Mouse (Mus musculus): ENCODE data around the gene Lrrc4b.

Gene Lrrc4b

DNA sequence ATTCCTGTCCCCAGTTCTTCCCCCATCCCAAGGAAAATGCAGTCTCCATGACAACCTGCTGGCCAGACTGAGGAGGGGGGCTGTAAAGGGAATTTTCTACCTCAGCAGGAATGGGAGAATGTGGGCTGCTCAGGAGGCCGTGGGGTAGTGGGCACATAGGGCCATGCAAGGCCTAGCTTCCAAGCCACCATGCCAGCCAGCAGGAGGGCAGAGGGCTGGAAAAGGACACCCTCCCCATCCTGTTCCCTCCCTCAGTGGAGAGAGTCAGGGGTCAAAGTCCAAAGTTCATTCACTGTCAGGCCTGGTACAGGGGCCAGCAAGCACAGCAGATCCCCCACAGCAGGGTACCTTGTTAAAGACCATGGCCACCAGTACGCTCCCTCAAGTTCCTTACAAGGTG lies 36.3 kb downstream of the Lrrc4b start, which contains the start of gene Aspdh:
Gene Aspdh, plus strand, starts transcription at position 281 of the 400 bp plus-strand sequence.
- peak; percentile 29 for DNase-seq

DNA sequence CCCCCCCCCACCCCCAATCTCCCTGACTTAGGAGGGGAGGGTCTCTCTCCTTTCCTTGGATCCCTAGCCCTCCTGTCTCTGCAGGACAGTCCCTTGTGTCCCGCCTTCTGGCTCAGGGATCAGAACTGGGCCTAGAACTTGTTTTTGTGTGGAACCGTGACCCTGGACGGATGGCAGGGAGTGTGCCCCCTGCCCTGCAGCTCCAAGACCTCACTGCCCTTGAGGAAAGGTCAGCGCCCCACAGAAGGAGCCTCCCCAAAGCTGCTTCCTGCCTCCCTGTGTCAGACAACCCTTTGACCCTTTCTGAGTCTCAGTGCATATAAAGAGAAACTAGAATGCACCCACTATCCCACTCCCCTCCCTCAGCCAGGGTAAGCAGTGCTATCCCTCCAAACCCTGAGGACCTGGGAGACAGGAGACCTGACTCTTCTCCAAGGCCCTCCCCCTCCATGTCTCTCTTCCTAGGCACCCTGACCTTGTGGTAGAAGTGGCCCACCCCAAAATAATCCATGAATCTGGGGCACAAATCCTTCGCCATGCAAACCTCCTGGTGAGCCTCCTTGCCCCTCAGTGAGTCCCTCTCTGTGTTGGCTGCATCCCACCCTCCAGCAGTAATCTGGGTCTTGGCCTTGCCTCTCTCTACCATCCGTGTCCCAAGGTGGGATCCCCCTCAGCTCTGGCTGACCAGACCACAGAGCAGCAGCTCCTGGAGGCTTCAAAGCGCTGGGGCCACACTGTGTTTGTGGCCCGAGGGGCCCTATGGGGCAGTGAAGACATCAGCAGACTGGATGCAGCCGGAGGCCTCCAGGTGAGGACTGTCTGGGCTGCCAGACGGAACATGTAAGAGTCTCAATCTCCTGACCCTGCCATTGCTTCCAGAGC lies 37.4 kb downstream of the Lrrc4b start:
- peak; percentile 32 for DNase-seq

DNA sequence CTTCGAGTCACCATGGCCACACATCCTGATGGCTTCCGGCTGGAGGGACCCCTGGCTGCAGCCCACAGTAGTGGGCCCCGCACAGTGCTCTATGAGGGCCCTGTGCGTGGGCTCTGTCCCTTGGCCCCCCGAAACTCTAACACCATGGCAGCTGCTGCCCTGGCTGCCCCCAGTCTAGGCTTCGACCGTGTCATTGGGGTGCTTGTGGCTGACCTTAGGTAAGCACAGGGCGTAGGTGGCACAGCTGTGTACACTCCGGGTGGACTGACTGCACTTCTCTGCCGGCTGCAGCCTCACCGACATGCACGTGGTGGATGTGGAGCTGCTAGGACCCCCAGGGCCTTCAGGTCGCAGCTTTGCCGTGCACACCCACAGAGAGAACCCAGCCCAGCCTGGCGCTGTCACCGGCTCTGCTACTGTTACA lies 38.1 kb downstream of the Lrrc4b start:
- peak; percentile 46 for DNase-seq

DNA sequence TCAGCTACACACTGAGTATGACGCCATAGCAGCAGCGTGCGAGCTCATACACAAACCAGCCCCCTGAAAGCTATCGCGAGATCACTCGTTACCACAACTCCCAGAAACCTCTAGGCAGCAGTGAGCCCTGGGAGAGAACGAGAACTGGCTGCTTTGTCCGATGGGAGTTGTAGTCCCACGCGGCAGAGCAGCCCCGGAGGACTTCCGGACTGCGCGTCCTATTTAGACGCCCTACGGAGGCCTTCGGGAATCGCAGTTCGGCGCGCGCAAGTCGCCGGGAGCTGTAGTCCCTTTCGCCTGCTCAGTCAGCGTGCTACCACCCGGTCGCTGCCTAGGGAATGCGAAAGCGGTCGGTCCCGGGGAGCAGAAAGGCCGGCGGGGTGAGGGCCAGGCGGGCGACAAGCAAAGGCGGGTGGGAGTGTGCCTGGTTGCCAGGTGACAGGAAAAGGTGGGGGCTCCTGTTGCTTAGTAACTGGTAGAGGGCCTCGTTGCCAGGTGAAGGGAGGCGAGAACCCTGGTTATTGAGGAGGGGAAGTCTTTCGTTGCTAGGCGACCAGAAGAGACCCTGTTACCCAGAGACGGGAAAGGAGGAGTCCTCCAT lies 39.1 kb downstream of the Lrrc4b start, which contains the start of gene Josd2:
Gene Josd2, plus strand, starts transcription at position 170 of the 601 bp plus-strand sequence.
- peak; percentile 99 for DNase-seq

DNA sequence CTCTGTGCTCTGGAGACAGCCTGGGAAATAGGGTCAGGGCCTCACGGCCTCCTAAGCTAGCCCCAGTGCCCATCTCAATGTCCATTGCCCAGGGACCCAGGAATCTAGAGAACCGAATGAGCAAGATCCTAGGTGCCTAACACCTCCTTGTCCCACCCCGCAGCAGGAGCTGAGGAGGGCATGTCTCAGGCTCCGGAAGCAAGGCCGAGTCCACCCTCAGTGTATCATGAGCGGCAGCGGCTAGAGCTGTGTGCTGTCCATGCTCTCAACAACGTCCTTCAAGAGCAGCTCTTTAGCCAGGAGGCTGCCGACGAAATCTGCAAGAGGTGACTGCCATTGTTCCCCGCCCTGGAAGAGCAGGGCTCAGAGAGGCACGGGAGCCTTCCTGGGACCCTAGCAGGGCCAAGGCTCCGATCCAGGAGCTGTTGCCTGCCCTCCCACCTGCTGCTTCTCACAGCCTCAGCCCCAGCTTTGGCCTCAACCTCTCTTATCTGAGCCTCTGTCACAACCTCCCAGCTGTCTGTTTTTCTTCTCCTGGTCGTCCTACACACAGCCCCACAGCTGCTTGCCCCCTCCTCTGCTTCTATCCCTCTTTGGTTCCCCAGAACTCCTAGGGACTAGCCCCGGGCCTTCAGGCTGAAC lies 39.9 kb downstream of the Lrrc4b start:
- DNase-seq, result peak; percentile 18

DNA sequence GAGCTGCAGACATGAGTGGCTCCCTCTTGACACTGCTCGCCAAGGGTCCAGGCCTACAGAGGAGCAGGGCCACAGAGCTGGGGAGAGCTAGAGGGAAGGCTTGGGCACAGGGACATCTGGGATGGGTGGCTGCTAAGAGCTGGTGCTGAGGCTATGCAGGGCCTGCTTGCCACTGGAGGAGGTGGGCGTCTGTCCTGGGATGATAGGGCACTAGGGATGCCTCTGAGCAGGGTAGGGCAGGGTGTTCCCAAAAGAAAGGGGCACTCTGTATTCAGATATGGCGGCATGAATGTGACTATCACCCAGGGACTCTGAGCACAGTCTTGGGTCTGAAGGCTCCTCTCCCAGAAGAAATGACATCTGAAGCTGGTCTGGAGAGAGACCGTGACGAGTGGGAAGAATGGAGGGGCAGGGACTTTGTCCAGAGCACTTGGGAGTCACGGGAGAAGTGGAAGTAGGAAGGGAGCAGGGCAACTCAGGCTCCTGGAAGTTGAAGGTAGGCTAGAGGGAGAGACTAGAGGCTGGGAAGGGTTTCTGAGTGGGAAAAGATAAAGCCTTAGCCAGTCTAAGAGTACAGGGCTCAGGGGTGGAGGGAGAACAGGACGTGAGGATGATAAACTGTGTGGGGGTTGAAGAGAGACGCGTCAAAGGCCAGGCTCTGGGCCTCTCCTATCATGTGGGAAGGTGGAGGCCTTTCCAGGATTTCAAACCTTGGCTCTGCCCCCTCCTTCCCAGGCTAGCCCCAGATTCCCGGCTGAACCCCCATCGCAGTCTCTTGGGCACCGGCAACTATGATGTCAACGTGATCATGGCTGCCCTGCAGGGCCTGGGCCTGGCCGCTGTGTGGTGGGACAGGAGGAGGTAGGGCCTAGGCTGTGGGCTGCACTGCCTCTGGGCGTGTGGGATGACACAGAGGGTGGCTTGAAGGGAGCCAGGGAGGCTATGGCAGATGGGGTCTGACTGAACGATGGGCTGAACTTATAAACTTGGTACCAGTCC lies 41.2 kb downstream of the Lrrc4b start:
- DNase-seq, result peak; percentile 10

DNA sequence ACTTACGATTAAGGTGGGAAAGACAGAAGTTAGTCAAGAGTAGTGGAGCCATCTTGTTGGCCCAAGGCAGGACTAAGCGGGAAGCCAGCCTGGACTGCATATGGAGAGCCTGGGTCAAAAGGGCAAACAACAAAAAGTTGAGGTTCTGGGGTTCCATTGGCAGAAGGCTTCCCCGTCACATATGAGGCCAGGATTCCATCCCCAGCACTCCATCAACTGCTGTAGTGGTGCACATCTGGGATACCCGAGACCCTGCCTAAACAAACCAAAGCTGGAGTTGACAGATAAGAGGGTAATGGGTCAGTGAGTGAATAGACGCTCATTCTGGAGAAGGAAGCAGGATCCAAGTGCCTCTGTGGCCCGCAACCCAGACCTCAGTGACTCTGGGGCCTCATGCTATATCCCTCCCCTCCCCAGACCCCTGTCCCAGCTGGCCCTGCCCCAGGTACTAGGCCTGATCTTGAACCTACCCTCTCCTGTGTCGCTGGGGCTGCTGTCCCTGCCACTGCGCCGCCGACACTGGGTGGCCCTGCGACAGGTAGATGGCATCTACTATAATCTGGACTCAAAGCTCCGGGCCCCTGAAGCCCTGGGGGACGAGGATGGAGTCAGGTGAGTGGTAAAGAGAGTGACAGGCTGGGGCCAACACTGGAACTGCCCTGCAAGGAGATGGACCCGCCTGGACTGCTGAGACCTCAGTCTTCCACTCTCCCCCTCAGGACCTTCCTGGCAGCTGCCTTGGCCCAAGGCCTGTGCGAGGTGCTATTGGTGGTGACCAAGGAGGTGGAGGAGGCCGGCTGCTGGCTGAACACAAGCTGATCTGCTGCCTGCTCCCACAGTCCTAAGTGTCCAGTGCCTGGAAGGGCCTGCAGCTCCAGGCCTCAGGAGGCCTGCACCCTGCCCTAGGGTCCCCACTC lies 42.1 kb downstream of the Lrrc4b start:
- peak; percentile 15 for DNase-seq

DNA sequence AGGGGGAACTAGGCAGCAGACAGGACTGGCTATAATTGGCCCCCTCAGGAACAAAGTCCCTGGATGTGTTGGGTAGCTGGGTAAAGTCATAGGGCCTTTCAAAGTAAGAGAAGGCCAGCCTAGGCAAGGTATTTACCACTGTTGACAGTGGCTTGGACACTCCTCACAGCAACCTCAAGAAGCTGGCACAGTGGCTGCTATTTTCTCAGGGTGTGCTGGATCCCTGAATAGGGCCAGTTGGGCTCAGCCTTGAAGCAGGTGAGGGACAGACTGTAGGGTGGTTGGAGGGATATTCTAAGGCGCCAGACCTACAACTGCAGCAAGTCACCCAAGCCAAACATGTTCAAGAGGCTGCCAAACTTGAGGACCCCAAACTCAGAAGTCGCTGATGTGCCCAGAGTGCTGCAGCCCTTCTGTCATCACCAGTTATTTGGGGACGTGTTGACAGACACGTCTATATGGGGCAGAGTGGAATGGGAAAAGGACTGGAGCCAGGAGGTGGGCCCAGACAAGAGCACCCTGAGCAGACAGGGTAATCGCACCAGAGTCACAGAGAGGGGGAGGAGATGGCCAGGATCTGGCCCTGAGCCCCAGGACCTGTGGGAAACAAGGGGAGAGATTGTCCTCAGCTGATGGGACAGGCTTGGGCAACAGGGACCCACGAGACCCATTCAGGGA lies 43.2 kb downstream of the Lrrc4b start:
- peak; percentile 80 for DNase-seq

DNA sequence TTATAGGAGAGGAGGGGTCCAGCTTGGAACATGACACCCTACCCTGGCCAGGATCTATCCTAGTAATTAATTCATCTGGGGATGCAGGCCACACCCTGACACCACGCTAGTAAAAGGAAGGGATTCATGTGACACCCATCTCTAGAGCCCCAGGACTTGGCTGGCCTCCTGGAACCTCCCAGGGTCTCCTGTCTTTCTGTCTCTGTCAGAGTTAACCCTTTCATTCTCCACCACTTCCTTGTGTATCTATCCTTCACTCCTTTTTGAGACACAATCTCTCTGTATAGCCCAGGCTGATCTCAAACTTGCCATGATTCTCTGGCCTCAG lies 43.7 kb downstream of the Lrrc4b start:
- DNase-seq, result no peak

DNA sequence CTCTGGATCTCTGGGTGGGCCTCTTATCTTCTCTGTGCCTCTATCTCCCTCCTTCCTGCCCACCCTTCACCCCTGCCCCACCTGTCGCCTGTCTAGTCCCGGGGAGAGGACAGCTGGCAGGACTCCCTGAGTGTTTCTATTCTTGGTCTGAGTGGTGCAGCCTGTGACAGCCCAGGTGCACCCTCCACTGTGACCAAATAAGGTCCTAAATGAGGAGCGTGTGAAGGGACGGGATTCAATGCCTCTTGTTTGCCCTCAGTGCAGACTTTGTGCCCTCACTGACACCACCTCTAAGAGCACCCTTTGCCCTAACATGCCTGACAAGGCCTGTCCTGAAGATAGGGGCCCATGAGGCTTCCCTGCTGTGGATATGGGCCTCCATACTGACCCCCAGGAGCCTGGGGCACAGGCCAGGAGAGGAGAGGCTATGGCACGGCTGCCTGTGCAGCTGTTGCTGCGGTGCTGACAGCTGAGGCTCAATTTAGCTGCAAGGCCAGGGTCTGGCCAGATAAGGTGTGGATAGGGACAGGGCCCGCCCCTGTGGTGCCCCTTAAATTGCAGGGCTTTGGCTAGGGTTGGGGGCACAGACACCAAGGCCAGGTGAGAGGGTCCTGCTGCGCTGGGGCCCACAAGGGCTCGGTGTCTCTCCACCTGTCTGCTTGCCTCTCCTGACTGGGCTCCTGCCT lies 44.3 kb downstream of the Lrrc4b start:
- peak; percentile 17 for DNase-seq

DNA sequence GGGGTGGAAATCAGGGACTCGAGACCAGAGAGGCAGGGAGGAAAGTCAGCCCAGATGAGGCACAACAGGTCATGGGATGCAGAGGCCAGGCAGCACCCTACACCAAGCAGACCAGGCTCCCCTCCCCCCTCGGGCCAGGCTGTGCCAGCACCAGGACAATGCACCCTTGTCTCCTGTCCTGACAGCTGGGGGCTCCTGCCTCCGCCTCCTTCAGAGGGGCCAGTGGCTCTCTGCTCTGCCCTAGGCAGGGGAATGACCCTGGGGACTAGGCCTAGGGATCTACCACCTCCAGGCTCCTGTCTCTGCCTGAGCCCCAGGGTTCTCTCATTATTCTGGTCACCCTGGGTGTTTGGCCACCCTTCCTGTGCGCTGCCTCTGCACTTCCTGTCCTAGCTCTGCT lies 45.6 kb downstream of the Lrrc4b start:
- peak; percentile 96 for DNase-seq

DNA sequence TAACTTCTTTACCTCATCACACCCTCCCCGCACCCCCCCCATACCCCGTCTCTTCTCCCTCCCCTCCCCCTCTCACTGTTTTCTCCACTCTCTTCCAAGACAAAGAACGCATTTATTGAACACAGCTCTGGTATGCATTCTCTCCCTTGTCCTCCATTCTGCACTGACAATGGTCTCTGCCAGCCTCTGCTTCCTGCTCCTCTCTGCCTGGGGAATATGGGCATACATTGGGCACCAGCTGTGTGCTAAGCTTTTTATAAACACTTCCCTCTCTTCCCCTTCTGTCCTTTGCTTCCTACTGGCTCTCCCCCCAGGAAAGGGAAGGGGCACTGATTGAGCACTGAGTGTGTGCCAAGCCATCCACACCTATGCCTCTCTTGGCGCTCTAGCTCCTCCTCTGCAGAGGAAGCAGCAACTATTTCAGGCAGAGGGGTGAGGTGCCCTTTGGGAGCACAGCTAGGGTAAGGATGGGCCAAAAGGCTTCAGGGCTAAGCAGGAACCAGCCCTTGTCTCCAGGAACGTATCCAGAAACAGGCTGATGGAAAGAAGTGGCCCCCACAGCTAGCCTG lies 46.3 kb downstream of the Lrrc4b start:
- DNase-seq, result peak; percentile 32

DNA sequence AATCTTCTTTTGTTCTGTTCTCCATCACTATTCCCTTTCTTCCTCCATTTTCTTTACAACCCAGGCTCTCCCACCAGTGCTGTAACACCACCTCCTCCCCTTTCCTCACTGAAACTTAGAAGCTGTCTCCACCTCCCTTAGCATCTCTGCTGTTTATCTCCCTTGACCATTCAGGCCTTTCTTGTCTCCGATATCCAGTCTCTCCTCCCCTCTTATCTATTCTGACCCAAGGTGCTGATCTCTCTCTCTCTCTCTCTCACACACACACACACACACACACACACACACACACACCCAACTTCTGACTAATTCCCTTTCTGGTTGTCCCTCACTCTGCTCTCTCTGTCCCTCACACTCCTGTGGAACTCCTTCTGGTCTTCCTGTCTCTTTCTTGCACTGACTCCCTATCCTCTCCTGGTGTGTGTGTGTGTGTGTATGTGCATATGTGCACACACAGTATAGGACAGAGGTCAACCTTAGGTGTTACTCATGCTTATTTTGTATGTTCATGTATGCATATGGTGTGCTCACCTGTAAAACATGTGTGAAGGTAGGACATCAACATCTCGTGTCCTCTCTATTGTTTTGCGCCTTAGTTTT lies 54.1 kb downstream of the Lrrc4b start:
- no peak for DNase-seq

DNA sequence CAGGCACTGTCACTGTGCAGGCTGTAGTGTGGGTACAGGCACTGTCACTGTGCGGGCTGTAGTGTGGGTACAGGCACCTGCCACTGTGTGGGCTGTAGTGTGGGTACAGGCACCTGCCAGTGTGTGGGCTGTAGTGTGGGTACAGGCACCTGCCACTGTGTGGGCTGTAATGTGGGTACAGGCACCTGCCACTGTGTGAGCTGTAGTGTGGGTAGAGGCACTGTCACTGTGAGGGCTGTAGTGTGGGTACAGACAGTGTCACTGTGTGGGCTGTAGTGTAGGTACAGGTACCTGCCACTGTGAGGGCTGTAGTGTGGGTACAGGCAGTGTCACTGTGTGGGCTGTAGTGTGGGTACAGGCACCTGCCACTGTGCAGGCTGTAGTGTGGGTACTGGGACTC lies 55.3 kb downstream of the Lrrc4b start:
- DNase-seq, result no peak

DNA sequence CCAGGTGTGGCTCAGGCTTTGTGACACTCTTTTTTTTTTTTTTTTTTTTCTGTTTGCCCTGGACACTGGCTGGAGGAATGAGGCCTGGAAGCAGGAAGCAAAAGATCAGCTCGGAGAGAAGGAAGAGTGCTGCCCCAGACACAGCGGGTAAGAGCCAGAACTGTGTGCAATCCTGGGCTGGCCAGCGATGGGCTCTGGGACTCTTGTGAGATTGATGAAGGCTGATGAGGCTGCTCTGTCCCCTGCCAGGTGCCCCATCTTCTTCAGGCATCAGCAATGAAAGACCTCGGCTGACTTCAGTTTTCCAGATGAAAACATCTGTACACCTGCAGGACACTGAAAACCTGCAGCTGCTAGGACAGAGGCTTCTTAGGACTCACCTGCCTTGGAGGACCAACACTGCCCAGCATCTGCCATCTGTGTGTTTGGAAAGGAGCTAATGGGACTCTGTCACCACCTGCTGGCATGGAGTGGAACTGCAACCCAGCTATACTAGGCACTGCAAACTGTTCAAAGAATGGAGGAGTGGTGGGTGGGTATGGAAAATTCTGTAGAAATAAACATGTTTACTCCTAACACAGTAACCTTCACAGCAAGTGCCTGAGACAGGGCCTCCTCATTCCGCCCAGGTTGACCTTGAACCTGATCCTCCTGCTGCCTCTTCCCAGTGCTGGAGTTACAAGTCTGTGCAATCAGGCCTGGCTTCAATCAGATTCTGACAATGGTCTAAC lies 56.2 kb downstream of the Lrrc4b start:
- peak; percentile 76 for DNase-seq

DNA sequence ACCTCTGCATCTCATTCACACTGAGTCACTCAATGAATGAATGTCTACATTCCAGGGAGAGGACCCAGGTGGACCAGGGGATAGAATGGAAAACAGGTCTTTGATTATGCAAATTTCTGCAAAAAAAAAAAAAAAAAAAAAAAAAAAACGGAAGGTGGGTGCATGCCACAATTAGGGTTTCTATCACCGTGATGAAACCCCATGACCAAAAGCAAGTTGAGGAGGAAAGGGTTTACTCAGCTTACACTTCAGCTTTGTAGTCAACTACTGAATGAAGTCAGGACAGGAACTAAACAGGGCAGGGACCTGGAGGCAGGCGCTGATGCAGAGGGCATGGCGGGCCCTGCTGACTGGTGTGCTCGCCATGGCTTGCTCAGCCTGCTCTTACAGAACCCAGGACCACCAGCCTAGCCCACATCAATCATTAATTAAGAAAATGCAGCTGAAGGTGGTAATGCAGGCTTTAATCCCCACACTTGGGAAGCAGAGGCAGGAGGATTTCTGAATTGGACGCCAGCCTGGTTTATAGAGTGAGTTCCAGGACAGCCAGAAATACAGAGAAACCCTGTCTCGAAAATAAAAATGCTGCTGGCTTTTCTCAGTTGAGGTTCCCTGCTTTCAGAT lies 56.9 kb downstream of the Lrrc4b start:
- no peak for DNase-seq

DNA sequence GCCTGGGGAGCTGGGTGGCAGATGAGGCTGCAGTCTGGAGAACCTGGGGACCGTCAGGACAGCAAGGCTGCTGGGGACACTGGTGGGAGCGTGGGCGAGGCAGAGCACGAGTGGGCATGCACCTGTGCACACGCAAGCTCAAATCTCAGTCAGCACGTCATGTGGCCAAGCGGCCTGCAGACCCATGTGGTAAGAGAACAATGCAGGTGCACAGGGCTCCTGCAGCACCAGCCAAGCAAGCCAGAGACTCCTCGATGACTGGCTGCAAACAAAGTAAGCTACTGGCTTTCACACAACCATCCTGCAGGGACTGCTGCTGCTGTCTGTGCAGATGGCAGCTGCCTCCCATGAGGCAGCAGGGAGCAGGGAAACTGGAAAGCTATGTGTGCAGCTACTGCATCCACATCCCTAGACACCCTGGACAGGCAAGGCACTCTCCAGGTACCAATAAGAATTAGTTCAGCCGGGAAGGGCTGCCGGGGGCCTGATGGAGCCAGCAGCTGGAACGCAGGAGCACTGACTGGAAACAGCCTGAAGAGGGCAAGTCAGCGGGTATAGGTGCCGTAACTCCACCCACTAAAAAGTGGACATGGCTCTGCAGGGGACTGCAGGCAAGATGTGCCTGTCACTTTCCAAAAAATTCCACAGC lies 58.2 kb downstream of the Lrrc4b start:
- DNase-seq, result no peak

DNA sequence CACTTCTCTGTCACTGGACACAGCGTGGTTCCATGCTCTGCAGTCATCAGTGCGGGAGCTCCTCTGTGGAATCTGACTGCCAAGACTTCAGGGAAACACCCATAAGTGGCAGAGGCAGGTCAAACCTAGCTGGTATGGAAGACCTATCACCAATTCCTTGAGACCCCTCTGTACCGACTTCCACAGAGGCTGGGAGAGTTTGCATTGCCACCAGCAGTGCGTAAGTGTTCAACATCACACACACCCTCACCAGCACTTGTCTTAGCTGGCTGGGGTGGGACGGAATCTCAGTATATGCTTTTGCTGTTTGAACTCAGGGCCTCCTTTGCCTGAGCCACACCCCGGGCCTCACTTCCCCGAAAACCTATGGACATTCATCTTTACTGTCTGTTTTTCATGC lies 59.1 kb downstream of the Lrrc4b start:
- DNase-seq, result no peak

Measured in layer of hippocampus, adult 9-11 months (tissue).